Mouse (Mus musculus) liver, embryonic 14.5 days (tissue): Measurements from ENCODE around the gene Tmem14c.
"Not testable (repeated sequence)": the region's sequence is repeated elsewhere in the genome, so short reads cannot be mapped to it uniquely, and the experiment has no call there.

ENCODE experiments used
- CTCF ChIP-seq: IDR thresholded peaks from 2 replicates; pipeline ENCODE4 v1.5.1; 2016; ENCODE audit warnings: antibody characterized with exemption, low read depth, control low read depth
- EP300 ChIP-seq: IDR thresholded peaks from 2 replicates; pipeline ENCODE4 v1.6.1; 2016; ENCODE audit warnings: antibody characterized with exemption, low read depth

- TF ChIP-seq CTCF = not testable (repeated sequence)
- peak; percentile 52 for TF ChIP-seq EP300
Observed at GRCm38 (mm10) chr13:40987608-40988303, 28.3 kb upstream of the Tmem14c start.
